Mouse (Mus musculus): ENCODE measurements at regions not wholly inside any gene's neighbourhood (a gene's known extent, or its start where the extent isn't known, plus 50 kb on each side); places are given as distances from the start of the nearest gene placed in this dataset.
A peak's percentile ranks its signal among the peaks of the same experiment; 100 is the strongest.

- no peak for DNase-seq
These were observed 1789.0 kb upstream of the Gm7489 start for GRCm38 (mm10) chr15:52095629-52096190.

- DNase-seq, result no peak
These were observed 1775.9 kb upstream of the Gm7489 start for GRCm38 (mm10) chr15:52108761-52109160.

- DNase-seq, result no peak
These were observed 1770.2 kb upstream of the Gm7489 start for GRCm38 (mm10) chr15:52114368-52115036.

- DNase-seq, result no peak
These were observed 1748.0 kb upstream of the Gm7489 start for GRCm38 (mm10) chr15:52136693-52137092.

GRCm38 (mm10) chr15:52153421-52153820 lies 1731.3 kb upstream of the Gm7489 start:
- peak; percentile 66 for DNase-seq

GRCm38 (mm10) chr15:52155784-52156183 lies 1728.9 kb upstream of the Gm7489 start:
- no peak for DNase-seq

GRCm38 (mm10) chr15:52156779-52157178 lies 1727.9 kb upstream of the Gm7489 start:
- DNase-seq, result no peak

- DNase-seq, result peak; percentile 88
These were observed 1724.3 kb upstream of the Gm7489 start for GRCm38 (mm10) chr15:52160181-52161088.

- no peak for DNase-seq
These were observed 1723.6 kb upstream of the Gm7489 start for GRCm38 (mm10) chr15:52161089-52161442.

- peak; percentile 56 for DNase-seq
These were observed 1723.0 kb upstream of the Gm7489 start for GRCm38 (mm10) chr15:52161568-52162316.

GRCm38 (mm10) chr15:52166144-52166543 lies 1718.6 kb upstream of the Gm7489 start:
- DNase-seq, result no peak

- no peak for DNase-seq
These were observed 1717.9 kb upstream of the Gm7489 start for GRCm38 (mm10) chr15:52166595-52167443.

- DNase-seq, result no peak
These were observed 1716.9 kb upstream of the Gm7489 start for GRCm38 (mm10) chr15:52167811-52168210.

- DNase-seq, result no peak
These were observed 1707.8 kb upstream of the Gm7489 start for GRCm38 (mm10) chr15:52176951-52177350.

- DNase-seq, result no peak
These were observed 1706.0 kb upstream of the Gm7489 start for GRCm38 (mm10) chr15:52178668-52179067.

GRCm38 (mm10) chr15:52179379-52179778 lies 1705.3 kb upstream of the Gm7489 start:
- DNase-seq, result no peak

GRCm38 (mm10) chr15:52191176-52191575 lies 1693.5 kb upstream of the Gm7489 start:
- no peak for DNase-seq

GRCm38 (mm10) chr15:52207271-52207670 lies 1677.4 kb upstream of the Gm7489 start:
- DNase-seq, result no peak

GRCm38 (mm10) chr15:52232442-52232841 lies 1652.3 kb upstream of the Gm7489 start:
- DNase-seq, result no peak

- DNase-seq, result no peak
These were observed 1648.5 kb upstream of the Gm7489 start for GRCm38 (mm10) chr15:52236220-52236619.

- DNase-seq, result no peak
These were observed 1641.8 kb upstream of the Gm7489 start for GRCm38 (mm10) chr15:52242890-52243289.

All from embryo, embryonic 11 days (tissue).